Mouse (Mus musculus) ES-Bruce4 (cell line): ENCODE data around the gene Tst.

Source experiments
- CTCF ChIP-seq: IDR thresholded peaks from one replicate; pipeline ENCODE4 v1.8.1; 2011; ENCODE audit warnings: low read depth, low read length
- EP300 ChIP-seq: IDR thresholded peaks from 2 replicates; pipeline ENCODE4 v1.6.1; 2011; ENCODE audit warnings: low read depth, low read length; ENCODE audit not compliant: insufficient read depth
- POLR2A ChIP-seq: IDR thresholded peaks from one replicate; pipeline ENCODE4 v1.8.1; 2011; ENCODE audit warnings: low read length; ENCODE audit not compliant: insufficient read depth

DNA sequence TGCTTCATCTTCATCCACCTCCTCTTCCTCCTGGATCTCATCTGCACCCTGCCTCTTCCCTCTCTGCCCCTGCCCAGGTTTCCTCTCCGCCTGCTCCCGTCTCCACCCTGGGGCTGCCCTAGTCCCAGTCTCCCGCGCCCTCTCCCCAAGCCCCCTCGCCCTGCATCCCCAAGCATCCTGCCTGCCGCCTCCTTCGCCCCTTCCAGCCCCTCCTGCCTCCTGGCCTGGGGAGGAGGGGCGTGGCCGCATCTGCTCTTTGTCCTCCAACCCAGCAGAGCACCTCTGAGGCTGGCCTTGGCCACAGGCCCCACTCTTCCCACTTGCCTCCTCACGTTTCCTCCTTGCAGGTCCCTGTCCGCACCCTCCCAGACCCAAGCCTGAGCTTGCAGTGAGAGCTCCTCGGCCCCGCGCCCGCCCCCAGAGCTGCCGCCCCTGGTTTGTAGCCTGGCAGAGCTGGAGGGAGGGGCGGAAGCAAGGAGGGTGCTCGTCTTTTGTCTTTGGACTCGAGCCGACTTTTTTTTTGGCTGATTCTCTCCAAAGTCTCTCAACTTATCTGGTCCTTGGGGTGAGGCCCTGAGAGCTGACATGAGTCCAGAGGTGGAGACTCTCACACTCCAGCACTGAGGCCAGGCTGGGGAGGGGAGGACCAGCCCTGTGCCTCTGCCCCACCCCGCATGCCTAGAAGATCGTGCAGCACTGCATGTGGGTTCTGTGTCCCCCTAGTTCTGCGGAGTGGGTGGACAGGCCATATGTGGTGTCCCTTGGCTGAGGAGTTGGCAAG, 31.7 kb upstream of the Tst start:
- TF ChIP-seq EP300 (no peak), CTCF (no peak), POLR2A (no peak)
